Mouse (Mus musculus) forebrain, embryonic 12.5 days (tissue): ENCODE data around the gene 4930402H24Rik. TPM values are rescaled to one million over a fixed set of nuclear protein-coding genes. Genes with fewer than 3 reads are reported as not detected.
"Not testable (repeated sequence)": the region's sequence is repeated elsewhere in the genome, so short reads cannot be mapped to it uniquely, and the experiment has no call there.

Experiments
- ATAC-seq: fragments of 200-750 bp; cut with Nextera tagmentation; 2 replicates; pipeline ENCODE4 v1.8.0; 2017; ENCODE audit warnings: moderate TSS enrichment; ENCODE audit not compliant: low FRiP score
- H3K27ac ChIP-seq: fragments of 300-500 bp; sonication (generic); 2 replicates; pipeline ENCODE4 v1.5.1; 2016; ENCODE audit warnings: mild to moderate bottlenecking
- H3K27me3 ChIP-seq: fragments of 300-500 bp; sonication (generic); 2 replicates; pipeline ENCODE4 v1.6.1; 2016; ENCODE audit warnings: mild to moderate bottlenecking
- H3K36me3 ChIP-seq: fragments of 300-500 bp; sonication (generic); replicated peaks from 2 replicates; pipeline ENCODE4 v1.6.1; 2016; ENCODE audit warnings: mild to moderate bottlenecking
- H3K4me1 ChIP-seq: fragments of 300-500 bp; sonication (generic); 2 replicates; pipeline ENCODE4 v1.6.1; 2016
- H3K4me2 ChIP-seq: fragments of 300-500 bp; sonication (generic); 2 replicates; pipeline ENCODE4 v1.6.1; 2016; ENCODE audit warnings: mild to moderate bottlenecking, moderate library complexity
- H3K4me3 ChIP-seq: fragments of 300-500 bp; sonication (generic); replicated peaks from 2 replicates; pipeline ENCODE4 v1.5.1; 2016; ENCODE audit warnings: mild to moderate bottlenecking
- H3K9ac ChIP-seq: fragments of 300-500 bp; sonication (generic); 2 replicates; pipeline ENCODE4 v1.6.1; 2016; ENCODE audit warnings: mild to moderate bottlenecking
- H3K9me3 ChIP-seq: fragments of 300-500 bp; sonication (generic); 2 replicates; pipeline ENCODE4 v1.6.1; 2016
- WGBS: fragments of 180-500 bp; shearing (Covaris S2); methylation state at CpG from one replicate; pipeline ENCODE4 v1.1.7; 2016; 5-methylcytosine and 5-hydroxymethylcytosine counted together
- polyA plus RNA-seq: library from polyadenylated mRNA; unstranded; fragments of >200 nt; fragmentation: Nextera tagmentation; extraction: Ambion mirVana; gene quantifications from 2 replicates; pipeline ENCODE4 v1.2.1, GENCODE M21; 2016

The 4930402H24Rik gene
- polyA plus RNA-seq, 1 experiment from 2014 or later, result 78.6 TPM

DNA sequence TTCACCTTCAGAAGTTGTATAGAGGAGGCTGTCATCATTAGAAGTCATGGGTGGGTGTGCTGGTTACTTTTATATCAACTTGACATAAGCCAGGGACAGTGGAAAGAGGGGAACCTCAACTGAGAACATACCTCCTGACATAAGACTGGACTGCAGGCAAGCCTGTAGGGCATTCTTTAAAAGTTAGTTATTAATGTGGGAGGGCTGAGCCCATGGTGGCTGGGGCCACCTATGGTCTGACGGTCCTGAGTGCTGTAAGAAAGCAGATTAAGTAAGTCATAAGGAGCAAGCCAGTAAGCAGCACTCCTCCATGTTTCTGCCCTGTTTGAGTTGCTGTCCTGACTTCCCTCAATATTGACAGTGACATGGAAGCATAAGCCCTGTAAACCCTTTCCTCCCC lies 77.5 kb downstream of the 4930402H24Rik start:
- H3K4me1 ChIP-seq, result peaks cover 10% of the 10 kb centered on the region
- WGBS, result 89% methylated on average over 1 of the region's 1 CpGs
- no peaks in the 10 kb centered on the region for H3K27me3 ChIP-seq
- H3K9me3 ChIP-seq, result no peaks in the 10 kb centered on the region
- no peak overlapping the region for H3K4me2 ChIP-seq
- H3K4me3 ChIP-seq, result no peak overlapping the region
- H3K36me3 ChIP-seq, result 0 out of 2 replicates have a peak, but pooled peaks cover 7% of the 10 kb centered on the region
- H3K27ac ChIP-seq, result no peak overlapping the region
- H3K9ac ChIP-seq, result no peak overlapping the region
- no peak for ATAC-seq

DNA sequence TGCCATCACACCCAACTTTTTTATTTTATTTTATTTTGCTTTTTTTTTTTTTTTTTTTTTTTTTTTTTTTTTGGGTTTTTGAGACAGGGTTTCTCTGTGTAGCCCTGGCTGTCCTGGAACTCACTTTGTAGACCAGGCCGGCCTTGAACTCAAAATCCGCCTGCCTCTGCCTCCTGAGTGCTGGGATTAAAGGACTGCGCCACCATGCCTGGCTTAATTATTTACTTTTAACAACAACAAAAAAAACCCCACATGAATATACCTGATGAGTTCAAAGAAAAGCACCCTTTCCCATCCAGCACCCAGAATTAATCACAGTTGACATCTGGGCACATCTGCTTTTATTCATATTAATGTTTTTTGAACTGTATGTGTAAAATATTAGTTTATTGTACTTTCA lies 78.1 kb downstream of the 4930402H24Rik start:
- not testable (repeated sequence) for H3K4me1 ChIP-seq, H3K9ac ChIP-seq, H3K9me3 ChIP-seq, H3K27me3 ChIP-seq, H3K4me2 ChIP-seq, H3K36me3 ChIP-seq, H3K4me3 ChIP-seq, ATAC-seq, H3K27ac ChIP-seq
- WGBS, result 95% methylated on average over 3 of the region's 3 CpGs

- no peak overlapping the region for H3K4me3 ChIP-seq
- H3K4me1 ChIP-seq, result peaks cover 10% of the 10 kb centered on the region
- H3K9me3 ChIP-seq, result no peaks in the 10 kb centered on the region
- H3K4me2 ChIP-seq, result no peak overlapping the region
- WGBS, result 61% methylated on average over 2 of the region's 2 CpGs
- H3K9ac ChIP-seq, result no peak overlapping the region
- H3K27ac ChIP-seq, result no peak overlapping the region
- no peak for ATAC-seq
- H3K36me3 ChIP-seq, result peaks cover 7% of the 10 kb centered on the region; the same call in 1 of the 2 replicates
- H3K27me3 ChIP-seq, result no peaks in the 10 kb centered on the region
These were observed 78.8 kb downstream of the 4930402H24Rik start for GRCm38 (mm10) chr2:130827410-130827809.

DNA sequence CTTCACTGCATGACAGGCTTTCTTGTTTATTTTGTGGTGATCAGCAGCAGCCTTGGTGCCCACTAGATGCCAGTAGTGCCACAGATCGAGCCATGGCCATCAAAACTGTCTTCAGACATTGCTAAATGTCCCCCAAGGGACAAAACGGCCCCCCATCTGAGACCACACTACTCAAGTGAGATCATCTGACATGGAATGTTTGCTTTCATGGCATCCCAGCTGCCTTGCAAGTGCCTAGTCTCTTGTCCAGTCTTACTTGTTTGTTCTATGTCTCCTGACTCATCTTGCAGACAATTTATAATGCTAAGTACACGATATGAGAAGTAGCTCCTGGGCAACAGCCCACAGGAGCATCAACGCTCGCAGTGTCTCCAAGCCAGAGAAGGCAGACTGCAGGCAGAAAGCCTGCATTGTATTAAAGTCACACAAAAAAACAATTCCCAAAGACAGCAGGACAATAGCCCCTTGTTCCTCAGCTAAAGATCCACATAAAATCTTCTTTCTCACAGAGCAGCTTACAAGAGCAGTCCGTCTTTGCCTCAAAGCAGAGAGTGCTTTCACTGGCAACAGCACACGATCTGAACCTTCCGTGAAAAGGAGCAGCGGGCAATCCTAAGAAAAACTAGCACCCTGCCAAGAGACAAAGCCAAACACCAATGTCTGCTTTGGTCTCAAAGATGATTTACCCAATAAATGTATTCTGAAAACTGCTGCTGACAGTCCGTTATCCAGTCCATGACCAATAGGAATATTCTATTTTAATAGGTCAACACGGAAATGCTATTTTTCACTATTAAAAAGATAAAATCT lies 87.2 kb downstream of the 4930402H24Rik start:
- no peak overlapping the region for H3K4me3 ChIP-seq
- no peaks in the 10 kb centered on the region for H3K9me3 ChIP-seq
- 41% methylated on average over 11 of the region's 11 CpGs for WGBS
- ATAC-seq, result no peak; the same call in 1 of the 2 replicates
- H3K4me1 ChIP-seq, result peaks cover 8% of the 10 kb centered on the region; the same call in 1 of the 2 replicates
- no peak overlapping the region for H3K4me2 ChIP-seq
- peaks cover 37% of the 10 kb centered on the region for H3K36me3 ChIP-seq
- H3K27ac ChIP-seq, result 0 out of 2 replicates have a peak overlapping the region, but pooled peaks have one; percentile 13
- H3K9ac ChIP-seq, result no peak overlapping the region
- H3K27me3 ChIP-seq, result no peaks in the 10 kb centered on the region

DNA sequence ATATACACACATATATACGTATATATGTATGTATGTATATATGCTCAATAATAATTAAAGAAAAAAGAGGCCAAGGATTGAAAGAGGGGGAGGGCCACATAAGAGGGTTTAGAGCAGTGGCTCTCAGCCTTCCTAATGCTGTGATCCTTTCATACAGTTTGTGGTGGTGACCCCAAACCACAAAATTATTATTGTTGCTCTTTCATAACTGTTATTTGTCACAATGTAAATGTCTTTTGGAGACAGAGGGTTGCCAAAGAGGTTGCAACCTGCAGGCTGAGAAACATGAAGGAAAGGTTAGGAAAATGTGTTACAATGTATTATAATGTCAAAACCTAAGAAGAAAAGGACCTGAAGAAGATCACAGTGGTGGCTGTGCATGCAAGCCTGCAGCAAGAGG lies 88.3 kb downstream of the 4930402H24Rik start:
- no peak overlapping the region for H3K4me2 ChIP-seq
- H3K9ac ChIP-seq, result no peak overlapping the region
- H3K27ac ChIP-seq, result no peak overlapping the region
- no peaks in the 10 kb centered on the region for H3K27me3 ChIP-seq
- H3K4me1 ChIP-seq, result peaks cover 8% of the 10 kb centered on the region; the same call in 1 of the 2 replicates
- WGBS, result 96% methylated on average over 1 of the region's 1 CpGs
- no peak for ATAC-seq
- H3K9me3 ChIP-seq, result no peaks in the 10 kb centered on the region
- H3K36me3 ChIP-seq, result peaks cover 48% of the 10 kb centered on the region
- H3K4me3 ChIP-seq, result no peak overlapping the region

DNA sequence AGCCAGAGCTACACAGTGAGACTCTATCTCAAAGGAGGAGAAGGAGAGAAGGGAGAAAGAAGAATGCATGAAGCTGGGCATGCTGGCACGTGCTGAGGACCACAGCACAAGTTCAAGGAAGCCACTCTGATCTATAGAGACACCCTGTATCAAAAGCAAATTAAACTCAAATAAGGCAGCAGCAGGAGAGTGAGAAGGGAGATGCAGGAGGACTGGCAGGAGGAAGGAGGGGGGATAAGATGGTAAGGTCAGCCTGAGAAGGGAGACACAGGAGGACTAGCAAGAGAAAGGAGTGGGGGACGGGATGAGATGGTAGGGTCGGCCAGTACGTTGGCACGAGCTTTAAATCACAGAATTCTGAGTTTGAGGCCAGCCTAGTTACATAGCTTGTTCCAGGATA lies 90.0 kb downstream of the 4930402H24Rik start:
- H3K4me3 ChIP-seq, result no peak overlapping the region
- H3K9me3 ChIP-seq, result no peaks in the 10 kb centered on the region
- H3K4me1 ChIP-seq, result peaks cover 8% of the 10 kb centered on the region; the same call in 1 of the 2 replicates
- no peak overlapping the region for H3K4me2 ChIP-seq
- peaks cover 60% of the 10 kb centered on the region for H3K36me3 ChIP-seq
- no peak overlapping the region for H3K27ac ChIP-seq
- 87% methylated on average over 5 of the region's 5 CpGs for WGBS
- no peak overlapping the region for H3K9ac ChIP-seq
- ATAC-seq, result no peak
- no peaks in the 10 kb centered on the region for H3K27me3 ChIP-seq

DNA sequence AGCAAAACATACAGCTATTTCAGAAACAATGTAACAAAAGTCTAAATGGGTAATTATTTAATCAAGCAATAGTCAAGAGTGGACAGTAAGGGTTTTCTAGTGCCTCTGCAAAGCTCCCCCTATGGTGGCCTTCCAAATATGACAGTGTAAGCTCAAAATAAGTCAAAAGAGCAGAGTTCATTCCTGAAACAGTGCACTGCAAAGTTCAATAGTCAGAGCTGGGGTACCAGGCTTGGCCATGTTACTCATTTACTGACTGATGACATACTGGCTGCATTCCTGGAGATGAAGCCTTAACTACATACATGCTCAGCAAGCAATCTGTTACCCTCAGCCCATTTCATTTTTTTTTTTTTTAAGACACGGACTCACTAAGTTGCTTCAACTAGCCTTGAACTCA lies 91.7 kb downstream of the 4930402H24Rik start:
- WGBS, result 93% methylated on average over 1 of the region's 1 CpGs
- ATAC-seq, result no peak
- peaks cover 57% of the 10 kb centered on the region for H3K36me3 ChIP-seq

GRCm38 (mm10) chr2:130813729-130814128 lies 92.5 kb downstream of the 4930402H24Rik start:
- Histone ChIP-seq H3K36me3 (peaks cover 59% of the 10 kb centered on the region), H3K4me2 (no peak overlapping the region), H3K9me3 (no peaks in the 10 kb centered on the region), H3K27ac (no peak overlapping the region), H3K9ac (no peak overlapping the region), H3K27me3 (no peaks in the 10 kb centered on the region), H3K4me1 (peaks cover under 1% of the 10 kb centered on the region; the same call in 1 of the 2 replicates), H3K4me3 (no peak overlapping the region)
- WGBS, result 86% methylated on average over 6 of the region's 6 CpGs
- no peak for ATAC-seq

More for the DNA sequence above, 91.7 kb downstream of the 4930402H24Rik start:
- no peak overlapping the region for H3K27ac ChIP-seq
- peaks cover 8% of the 10 kb centered on the region; the same call in 1 of the 2 replicates for H3K4me1 ChIP-seq
- H3K4me3 ChIP-seq, result no peak overlapping the region
- H3K9ac ChIP-seq, result no peak overlapping the region
- no peaks in the 10 kb centered on the region for H3K27me3 ChIP-seq
- H3K4me2 ChIP-seq, result no peak overlapping the region
- no peaks in the 10 kb centered on the region for H3K9me3 ChIP-seq

GRCm38 (mm10) chr2:130812487-130812886 lies 93.7 kb downstream of the 4930402H24Rik start:
- Histone ChIP-seq H3K36me3 (peaks cover 70% of the 10 kb centered on the region), H3K4me3 (no peak overlapping the region), H3K27me3 (no peaks in the 10 kb centered on the region), H3K27ac (no peak overlapping the region), H3K9ac (no peak overlapping the region), H3K4me2 (no peak overlapping the region), H3K9me3 (no peaks in the 10 kb centered on the region), H3K4me1 (no peaks in the 10 kb centered on the region)
- WGBS, result 94% methylated on average over 1 of the region's 1 CpGs
- no peak for ATAC-seq

GRCm38 (mm10) chr2:130805146-130805545 lies 101.1 kb downstream of the 4930402H24Rik start:
- H3K27ac ChIP-seq, result no peak overlapping the region
- no peak for ATAC-seq
- no peaks in the 10 kb centered on the region for H3K9me3 ChIP-seq
- 94% methylated on average over 3 of the region's 3 CpGs for WGBS
- H3K4me3 ChIP-seq, result no peak overlapping the region
- H3K4me2 ChIP-seq, result no peak overlapping the region
- no peak overlapping the region for H3K9ac ChIP-seq
- H3K36me3 ChIP-seq, result peaks cover 64% of the 10 kb centered on the region
- H3K27me3 ChIP-seq, result no peaks in the 10 kb centered on the region
- no peaks in the 10 kb centered on the region for H3K4me1 ChIP-seq

DNA sequence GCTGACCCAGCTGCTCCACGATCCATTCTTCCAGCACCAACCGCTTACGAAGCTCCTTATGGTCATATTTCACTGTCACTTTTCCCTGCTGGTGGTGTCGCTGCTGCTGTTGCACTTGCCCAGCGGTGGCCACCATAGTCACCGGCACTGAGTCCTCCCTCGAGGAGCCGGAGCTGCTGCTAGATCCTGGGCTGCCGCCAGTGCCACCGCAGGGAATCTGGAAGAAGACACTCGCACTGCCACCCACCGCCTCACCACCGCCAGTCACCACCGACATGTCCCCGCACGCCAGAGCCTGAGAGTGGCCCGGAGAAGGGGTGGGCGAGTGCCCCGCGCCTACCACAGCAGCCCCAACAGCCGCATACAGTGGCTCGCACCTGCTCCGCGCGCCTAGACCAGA lies 102.5 kb downstream of the 4930402H24Rik start:
- no peak for ATAC-seq
- no peak overlapping the region for H3K27ac ChIP-seq
- H3K4me3 ChIP-seq, result no peak overlapping the region
- no peak overlapping the region for H3K9ac ChIP-seq
- H3K9me3 ChIP-seq, result no peaks in the 10 kb centered on the region
- H3K36me3 ChIP-seq, result peaks cover 49% of the 10 kb centered on the region
- H3K27me3 ChIP-seq, result no peaks in the 10 kb centered on the region
- WGBS, result 74% methylated on average over 25 of the region's 25 CpGs
- H3K4me2 ChIP-seq, result no peak overlapping the region
- H3K4me1 ChIP-seq, result no peaks in the 10 kb centered on the region

DNA sequence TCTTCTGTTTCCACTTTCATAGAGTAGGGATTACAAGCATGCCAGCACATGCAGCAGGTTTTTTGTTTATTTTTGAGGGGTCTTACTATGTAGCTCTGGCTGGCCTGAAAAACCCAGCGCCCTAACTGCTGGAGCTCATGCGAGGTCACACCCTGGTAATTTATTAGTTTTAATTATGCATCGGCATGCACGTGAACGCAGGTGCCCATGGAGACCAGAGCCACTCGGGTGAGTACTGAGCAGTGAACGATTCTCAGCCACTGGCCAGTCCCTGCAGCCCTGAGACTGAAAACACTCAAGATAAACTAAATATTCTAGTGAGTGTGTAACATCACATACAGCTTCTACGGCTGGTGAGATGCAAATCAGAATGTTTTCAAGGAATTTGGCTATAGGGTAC lies 110.5 kb downstream of the 4930402H24Rik start:
- H3K9ac ChIP-seq, result no peak overlapping the region
- no peak for ATAC-seq
- no peak overlapping the region for H3K27ac ChIP-seq
- no peak overlapping the region for H3K4me2 ChIP-seq
- WGBS, result 88% methylated on average over 8 of the region's 8 CpGs
- no peak overlapping the region for H3K4me3 ChIP-seq
- H3K27me3 ChIP-seq, result no peaks in the 10 kb centered on the region
- H3K4me1 ChIP-seq, result no peaks in the 10 kb centered on the region
- peaks cover 33% of the 10 kb centered on the region for H3K36me3 ChIP-seq
- H3K9me3 ChIP-seq, result no peaks in the 10 kb centered on the region

GRCm38 (mm10) chr2:130791722-130792121 lies 114.5 kb downstream of the 4930402H24Rik start:
- Histone ChIP-seq H3K4me1 (no peaks in the 10 kb centered on the region), H3K27ac (no peak overlapping the region), H3K4me2 (no peak overlapping the region), H3K4me3 (no peak overlapping the region), H3K27me3 (no peaks in the 10 kb centered on the region), H3K9me3 (no peaks in the 10 kb centered on the region), H3K9ac (no peak overlapping the region), H3K36me3 (peaks cover 63% of the 10 kb centered on the region)
- no peak for ATAC-seq
- WGBS, result 94% methylated on average over 7 of the region's 7 CpGs
